Mouse (Mus musculus): ENCODE data around the gene Auh.

The Auh gene

GRCm38 (mm10) chr13:52878823-52879222, 50.7 kb downstream of the Auh start:
- DNase-seq (ENCODE audit: low spot score in 2 of 2) = no peak

GRCm38 (mm10) chr13:52875541-52876325, 53.7 kb downstream of the Auh start:
- DNase-seq (ENCODE audit: low spot score in 2 of 2) = peak; percentile 50 to 78

GRCm38 (mm10) chr13:52875089-52875488, 54.4 kb downstream of the Auh start:
- DNase-seq (ENCODE audit: low spot score in 2 of 2) = no peak

GRCm38 (mm10) chr13:52874338-52874737, 55.1 kb downstream of the Auh start:
- no peak for DNase-seq (ENCODE audit: low spot score in 2 of 2)

GRCm38 (mm10) chr13:52873923-52874322, 55.6 kb downstream of the Auh start:
- DNase-seq (ENCODE audit: low spot score in 2 of 2) = no peak

GRCm38 (mm10) chr13:52866005-52866792, 63.3 kb downstream of the Auh start:
- peak in 1 of 2 experiments; percentile 53 for DNase-seq (ENCODE audit: low spot score in 2 of 2)

- peak in 1 of 2 experiments; percentile 34 for DNase-seq (ENCODE audit: low spot score in 2 of 2)
Measured at GRCm38 (mm10) chr13:52863436-52863835, 66.0 kb downstream of the Auh start.

GRCm38 (mm10) chr13:52860006-52860685, 69.3 kb downstream of the Auh start:
- DNase-seq (ENCODE audit: low spot score in 2 of 2) = no peak

GRCm38 (mm10) chr13:52859065-52859820, 70.2 kb downstream of the Auh start:
- DNase-seq (ENCODE audit: low spot score in 2 of 2) = peak in 1 of 2 experiments; percentile 45

GRCm38 (mm10) chr13:52858373-52858772, 71.1 kb downstream of the Auh start:
- DNase-seq (ENCODE audit: low spot score in 2 of 2) = no peak

GRCm38 (mm10) chr13:52857781-52858180, 71.7 kb downstream of the Auh start:
- DNase-seq (ENCODE audit: low spot score in 2 of 2) = no peak

GRCm38 (mm10) chr13:52853536-52853935, 75.9 kb downstream of the Auh start:
- DNase-seq (ENCODE audit: low spot score in 2 of 2) = no peak

GRCm38 (mm10) chr13:52851886-52852285, 77.6 kb downstream of the Auh start:
- DNase-seq (ENCODE audit: low spot score in 2 of 2) = no peak

GRCm38 (mm10) chr13:52850024-52850723, 79.3 kb downstream of the Auh start:
- DNase-seq (ENCODE audit: low spot score in 2 of 2) = no peak

GRCm38 (mm10) chr13:52849394-52849801, 80.1 kb downstream of the Auh start:
- DNase-seq (ENCODE audit: low spot score in 2 of 2) = no peak

GRCm38 (mm10) chr13:52847481-52847880, 82.0 kb downstream of the Auh start:
- no peak for DNase-seq (ENCODE audit: low spot score in 2 of 2)

GRCm38 (mm10) chr13:52847071-52847470, 82.4 kb downstream of the Auh start:
- no peak for DNase-seq (ENCODE audit: low spot score in 2 of 2)

- DNase-seq (ENCODE audit: low spot score in 2 of 2) = no peak
Measured at GRCm38 (mm10) chr13:52845618-52846017, 83.9 kb downstream of the Auh start.

GRCm38 (mm10) chr13:52843536-52844178, 85.8 kb downstream of the Auh start:
- no peak for DNase-seq (ENCODE audit: low spot score in 2 of 2)

- DNase-seq (ENCODE audit: low spot score in 2 of 2) = no peak
Measured at GRCm38 (mm10) chr13:52836231-52836630, 93.2 kb downstream of the Auh start.

All from right cerebral cortex, postnatal 36 days (tissue).